Mouse (Mus musculus) left cerebral cortex, postnatal 10 days (tissue): ENCODE data around the gene Ttyh1. TPM values are rescaled to one million over a fixed set of nuclear protein-coding genes. Genes with fewer than 3 reads are reported as not detected.
A peak's percentile ranks its signal among the peaks of the same experiment; 100 is the strongest.

Experiments
- DNase-seq, 2 experiments: peaks; one replicate each; pipeline ENCODE4 v3.0.0; 2021 to 2022; ENCODE audit warnings: low spot score in 2 of 2, mixed read lengths in 1 of 2; ENCODE audit errors: extremely low spot score in 1 of 2
- intact Hi-C: fragments of 180-260 bp; cut with DNase I; formaldehyde crosslinking; loops from one replicate; pipeline ENCODE4 v1.15.1; 2025
- total RNA-seq, 2 experiments: library from RNA; stranded (reverse); gene quantifications; 2 replicates each; pipeline ENCODE4 v1.2.3; 2021

Gene Ttyh1
- total RNA-seq, 2 experiments from 2014 or later = 570 to 685 TPM

- intact Hi-C loops = no loop called here
- no peak for DNase-seq
These were observed 18.5 kb downstream of the Ttyh1 start for GRCm38 (mm10) chr7:4137746-4138145.

GRCm38 (mm10) chr7:4138181-4138580, 19.0 kb downstream of the Ttyh1 start:
- DNase-seq = no peak

GRCm38 (mm10) chr7:4138671-4139070, 19.5 kb downstream of the Ttyh1 start:
- DNase-seq = no peak
- intact Hi-C loops = no loop called here

More at GRCm38 (mm10) chr7:4138181-4138580, 19.0 kb downstream of the Ttyh1 start:
- intact Hi-C loops = no loop called here

GRCm38 (mm10) chr7:4139391-4139790, 20.2 kb downstream of the Ttyh1 start:
- intact Hi-C loops = no loop called here
- DNase-seq = peak in 1 of 2 experiments; percentile 33

- no peak for DNase-seq
- intact Hi-C loops = loop anchor here (10.0 kb wide), 1 partner anchor 447 kb away; the partner anchor contains the start of genes Mboat7 and Tsen34
These were observed 22.6 kb downstream of the Ttyh1 start for GRCm38 (mm10) chr7:4141648-4142325.

- DNase-seq = peak in 1 of 2 experiments; percentile 37
- intact Hi-C loops = loop anchor here (10.0 kb wide), 1 partner anchor 448 kb away; the partner anchor contains the start of genes Mboat7 and Tsen34
These were observed 23.7 kb downstream of the Ttyh1 start for GRCm38 (mm10) chr7:4142796-4143445.

- peak in 1 of 2 experiments; percentile 44 for DNase-seq
- intact Hi-C loops = loop anchor here (10.0 kb wide), 1 partner anchor 449 kb away; the partner anchor contains the start of genes Mboat7 and Tsen34
These were observed 24.3 kb downstream of the Ttyh1 start for GRCm38 (mm10) chr7:4143506-4143905.

GRCm38 (mm10) chr7:4144046-4144445, 24.8 kb downstream of the Ttyh1 start:
- intact Hi-C loops = loop anchor here (10.0 kb wide), 1 partner anchor 449 kb away; the partner anchor contains the start of genes Mboat7 and Tsen34

GRCm38 (mm10) chr7:4144766-4145551, 25.8 kb downstream of the Ttyh1 start:
- DNase-seq = peak in 1 of 2 experiments; percentile 32
- intact Hi-C loops = loop anchor here (10.0 kb wide), 1 partner anchor 450 kb away; the partner anchor contains the start of genes Mboat7 and Tsen34

More at GRCm38 (mm10) chr7:4144046-4144445, 24.8 kb downstream of the Ttyh1 start:
- no peak for DNase-seq

GRCm38 (mm10) chr7:4145552-4146190, 26.5 kb downstream of the Ttyh1 start:
- intact Hi-C loops = loop anchor here (10.0 kb wide), 1 partner anchor 451 kb away; the partner anchor contains the start of genes Mboat7 and Tsen34
- peak in 1 of 2 experiments; percentile 64 for DNase-seq

GRCm38 (mm10) chr7:4146241-4147180, 27.3 kb downstream of the Ttyh1 start:
- peak in 1 of 2 experiments; percentile 50 for DNase-seq
- intact Hi-C loops = loop anchor here (10.0 kb wide), 1 partner anchor 452 kb away; the partner anchor contains the start of genes Mboat7 and Tsen34

- intact Hi-C loops = loop anchor here (10.0 kb wide), 1 partner anchor 453 kb away; the partner anchor contains the start of genes Mboat7 and Tsen34
- peak in 1 of 2 experiments; percentile 44 for DNase-seq
These were observed 28.2 kb downstream of the Ttyh1 start for GRCm38 (mm10) chr7:4147371-4147770.

- DNase-seq = no peak
- intact Hi-C loops = loop anchor here (2.0 to 10.0 kb wide), 2 partner anchors 279 to 453 kb away; partner anchors contain the start of genes Mboat7 and Tsen34
These were observed 28.6 kb downstream of the Ttyh1 start for GRCm38 (mm10) chr7:4147836-4148235.

- intact Hi-C loops = loop anchor here (2.0 to 10.0 kb wide), 2 partner anchors 278 to 454 kb away; partner anchors contain the start of genes Mboat7 and Tsen34
- DNase-seq = peak in 1 of 2 experiments; percentile 59
These were observed 29.4 kb downstream of the Ttyh1 start for GRCm38 (mm10) chr7:4148341-4149208.

GRCm38 (mm10) chr7:4149209-4150054, 30.2 kb downstream of the Ttyh1 start:
- peak; percentile 79 to 87 for DNase-seq
- intact Hi-C loops = loop anchor here (2.0 to 10.0 kb wide), 2 partner anchors 277 to 455 kb away; partner anchors contain the start of genes Mboat7 and Tsen34
